Mouse (Mus musculus): ENCODE data around the gene Morc1. TPM values are rescaled to one million over a fixed set of nuclear protein-coding genes. Genes with fewer than 3 reads are reported as not detected.

Gene Morc1
- polyA plus RNA-seq (2015; fragmentation: Nextera tagmentation; extraction: Ambion mirVana): not detected in 2 replicates

GRCm38 (mm10) chr16:48431027-48431426 is at the start of gene Morc1:
TSS of gene Morc1 (plus strand) at chr16:48431237.
- no peaks in the 10 kb centered on the region for H3K9me3 ChIP-seq
- H3K27ac ChIP-seq: no peak within 1 kb of the TSS
- WGBS: 95% methylated on average over 15 of the region's 15 CpGs
- H3K9ac ChIP-seq (replicated peaks): no peak within 1 kb of the TSS
- no peaks in the 10 kb centered on the region for H3K36me3 ChIP-seq
- no peak within 1 kb of the TSS for H3K4me3 ChIP-seq (replicated peaks)
- no peak within 1 kb of the TSS for H3K4me2 ChIP-seq (replicated peaks)
- no peaks in the 10 kb centered on the region for H3K27me3 ChIP-seq
- no peaks in the 10 kb centered on the region for H3K4me1 ChIP-seq (replicated peaks)
- no peak for ATAC-seq

DNA sequence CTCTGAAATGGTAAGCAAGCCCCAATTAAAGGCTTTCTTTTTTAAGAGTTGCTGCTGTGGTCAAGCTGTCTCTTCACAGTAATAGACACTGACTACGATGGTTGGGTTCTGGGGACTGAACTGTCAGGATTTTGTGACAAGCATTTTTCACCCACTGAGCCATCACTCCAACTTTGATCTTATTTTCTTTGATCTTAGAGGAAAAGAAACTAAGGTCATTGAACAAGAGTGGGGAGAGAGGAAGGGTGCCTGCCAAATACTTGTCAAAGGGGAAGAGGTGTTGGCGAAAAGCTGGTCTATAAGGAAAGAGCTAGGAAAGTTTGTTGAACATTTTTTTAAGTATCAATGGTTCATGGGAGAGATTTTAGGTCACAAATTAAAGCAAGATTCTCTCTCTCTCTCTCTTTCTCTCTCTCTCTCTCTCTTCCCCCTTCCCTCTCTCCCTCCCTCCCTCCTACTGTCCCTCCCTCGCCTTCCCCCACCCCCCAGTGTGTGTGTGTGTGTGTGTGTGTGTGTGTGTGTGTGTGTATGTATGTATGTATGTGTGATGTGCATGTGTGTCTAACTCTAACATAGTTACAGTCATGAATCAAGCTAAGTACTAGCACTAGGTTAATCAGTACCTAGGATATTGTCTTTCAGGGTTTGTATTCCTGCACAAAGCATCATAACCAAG is 47.3 kb upstream of the Morc1 start:
- WGBS: 78% methylated on average over 2 of the region's 3 CpGs
- ATAC-seq: no peak
- no peaks in the 10 kb centered on the region for H3K27me3 ChIP-seq
- no peak overlapping the region for H3K9ac ChIP-seq (replicated peaks)
- no peaks in the 10 kb centered on the region for H3K9me3 ChIP-seq
- H3K4me2 ChIP-seq (replicated peaks): no peak overlapping the region
- H3K36me3 ChIP-seq: no peaks in the 10 kb centered on the region
- H3K27ac ChIP-seq: no peak overlapping the region
- no peak overlapping the region for H3K4me3 ChIP-seq (replicated peaks)
- H3K4me1 ChIP-seq (replicated peaks): no peaks in the 10 kb centered on the region

GRCm38 (mm10) chr16:48386982-48387381 is 44.1 kb upstream of the Morc1 start:
- no peaks in the 10 kb centered on the region for H3K9me3 ChIP-seq
- no peak overlapping the region for H3K4me3 ChIP-seq (replicated peaks)
- no peak overlapping the region for H3K4me2 ChIP-seq (replicated peaks)
- no peak overlapping the region for H3K9ac ChIP-seq (replicated peaks)
- no peaks in the 10 kb centered on the region for H3K36me3 ChIP-seq
- no peaks in the 10 kb centered on the region for H3K4me1 ChIP-seq (replicated peaks)
- ATAC-seq: no peak
- no peak overlapping the region for H3K27ac ChIP-seq
- no peaks in the 10 kb centered on the region for H3K27me3 ChIP-seq
- WGBS: 82% methylated on average over 2 of the region's 2 CpGs

DNA sequence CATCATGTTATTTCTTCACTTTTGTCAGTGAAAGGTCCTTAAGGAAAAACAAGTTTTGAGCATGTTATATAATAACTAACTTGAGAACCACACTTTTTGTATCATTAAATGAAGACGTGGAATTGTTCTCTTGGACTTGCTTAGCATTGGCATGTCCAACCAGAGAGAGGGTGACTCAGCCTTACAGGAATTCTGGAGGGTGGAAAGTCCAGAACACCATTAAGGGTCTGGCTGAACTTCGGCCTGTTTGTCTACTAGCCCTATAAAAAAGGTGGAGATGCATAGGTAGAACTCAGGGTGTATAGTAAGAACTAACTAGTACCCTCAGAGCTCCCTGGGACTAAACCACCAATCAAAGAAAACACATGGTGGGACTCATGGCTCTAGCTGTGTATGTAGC is 35.8 kb upstream of the Morc1 start:
- H3K4me2 ChIP-seq (replicated peaks): no peak overlapping the region
- ATAC-seq: no peak
- 85% methylated on average over 2 of the region's 2 CpGs for WGBS

GRCm38 (mm10) chr16:48402963-48403362 is 28.1 kb upstream of the Morc1 start:
- no peak overlapping the region for H3K27ac ChIP-seq
- H3K27me3 ChIP-seq: no peaks in the 10 kb centered on the region
- no peak for ATAC-seq
- H3K9me3 ChIP-seq: no peaks in the 10 kb centered on the region
- no peaks in the 10 kb centered on the region for H3K36me3 ChIP-seq
- H3K4me2 ChIP-seq (replicated peaks): no peak overlapping the region
- no peak overlapping the region for H3K4me3 ChIP-seq (replicated peaks)
- H3K4me1 ChIP-seq (replicated peaks): no peaks in the 10 kb centered on the region
- 81% methylated on average over 4 of the region's 4 CpGs for WGBS
- H3K9ac ChIP-seq (replicated peaks): no peak overlapping the region

More for the DNA sequence above, 35.8 kb upstream of the Morc1 start:
- Histone ChIP-seq H3K4me1 (replicated peaks) (no peaks in the 10 kb centered on the region), H3K36me3 (no peaks in the 10 kb centered on the region), H3K27me3 (no peaks in the 10 kb centered on the region), H3K9ac (replicated peaks) (no peak overlapping the region), H3K9me3 (no peaks in the 10 kb centered on the region), H3K27ac (no peak overlapping the region), H3K4me3 (replicated peaks) (no peak overlapping the region)

DNA sequence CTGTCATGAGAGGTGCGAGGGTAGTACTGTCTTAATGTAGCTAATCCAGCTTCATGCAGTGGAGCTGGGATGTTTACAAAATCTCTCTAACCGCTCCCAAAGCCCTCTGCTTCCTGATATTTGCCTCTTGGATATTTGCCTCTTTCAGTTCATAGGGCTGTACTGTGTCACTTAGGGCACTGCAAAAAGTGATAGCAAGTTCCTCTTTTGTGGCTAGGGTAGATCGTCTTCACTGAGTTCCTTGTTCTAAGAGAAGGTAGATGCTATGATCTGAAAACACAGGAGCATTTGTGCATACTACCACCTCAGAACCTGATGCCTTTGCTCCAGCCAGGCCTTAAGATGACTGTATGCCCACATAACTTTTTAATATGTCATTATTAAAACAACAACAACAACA is 27.6 kb upstream of the Morc1 start:
- H3K4me2 ChIP-seq (replicated peaks): no peak overlapping the region
- no peak overlapping the region for H3K27ac ChIP-seq
- no peaks in the 10 kb centered on the region for H3K36me3 ChIP-seq
- no peak overlapping the region for H3K9ac ChIP-seq (replicated peaks)
- no peak overlapping the region for H3K4me3 ChIP-seq (replicated peaks)
- no peaks in the 10 kb centered on the region for H3K27me3 ChIP-seq
- ATAC-seq: no peak
- 93% methylated on average over 3 of the region's 3 CpGs for WGBS
- H3K4me1 ChIP-seq (replicated peaks): no peaks in the 10 kb centered on the region
- no peaks in the 10 kb centered on the region for H3K9me3 ChIP-seq

DNA sequence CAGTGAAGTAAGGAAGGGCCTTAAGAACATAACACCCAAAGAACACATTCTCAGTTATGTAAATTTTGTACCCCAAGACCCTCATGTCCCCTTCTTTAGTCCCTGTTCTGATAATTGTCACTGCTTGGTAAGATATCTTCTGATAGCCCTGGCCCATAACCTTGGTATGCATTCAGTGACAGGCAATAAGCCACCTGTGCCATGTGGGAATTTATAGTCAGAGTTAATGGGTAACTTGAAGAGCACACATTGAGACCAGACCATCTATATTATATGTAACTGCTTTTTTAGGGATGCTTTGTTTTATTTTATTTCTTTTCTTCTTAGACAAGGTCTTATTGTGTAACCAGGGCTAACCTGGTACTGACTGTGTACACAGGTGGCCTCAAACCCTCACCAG is 27.0 kb upstream of the Morc1 start:
- Histone ChIP-seq H3K9me3 (no peaks in the 10 kb centered on the region), H3K27ac (no peak overlapping the region), H3K4me2 (replicated peaks) (no peak overlapping the region), H3K9ac (replicated peaks) (no peak overlapping the region), H3K36me3 (no peaks in the 10 kb centered on the region), H3K4me3 (replicated peaks) (no peak overlapping the region), H3K27me3 (no peaks in the 10 kb centered on the region), H3K4me1 (replicated peaks) (no peaks in the 10 kb centered on the region)
- no peak for ATAC-seq

- Histone ChIP-seq H3K4me2 (replicated peaks) (no peak overlapping the region), H3K9ac (replicated peaks) (no peak overlapping the region), H3K27ac (no peak overlapping the region), H3K4me1 (replicated peaks) (no peaks in the 10 kb centered on the region), H3K27me3 (no peaks in the 10 kb centered on the region), H3K9me3 (no peaks in the 10 kb centered on the region), H3K4me3 (replicated peaks) (no peak overlapping the region), H3K36me3 (no peaks in the 10 kb centered on the region)
- ATAC-seq: no peak
- 42% methylated on average over 10 of the region's 10 CpGs for WGBS
Observed at GRCm38 (mm10) chr16:48405674-48406403, 25.2 kb upstream of the Morc1 start.

- Histone ChIP-seq H3K27me3 (no peaks in the 10 kb centered on the region), H3K9ac (replicated peaks) (no peak overlapping the region), H3K36me3 (no peaks in the 10 kb centered on the region), H3K4me3 (replicated peaks) (no peak overlapping the region), H3K4me2 (replicated peaks) (no peak overlapping the region), H3K9me3 (no peaks in the 10 kb centered on the region), H3K27ac (no peak overlapping the region), H3K4me1 (replicated peaks) (no peaks in the 10 kb centered on the region)
- WGBS: 79% methylated on average over 7 of the region's 7 CpGs
- ATAC-seq: no peak
Observed at GRCm38 (mm10) chr16:48409580-48409979, 21.5 kb upstream of the Morc1 start.

GRCm38 (mm10) chr16:48410125-48410524 is 20.9 kb upstream of the Morc1 start:
- Histone ChIP-seq H3K4me3 (replicated peaks) (no peak overlapping the region), H3K9me3 (no peaks in the 10 kb centered on the region), H3K36me3 (no peaks in the 10 kb centered on the region), H3K27ac (no peak overlapping the region), H3K27me3 (no peaks in the 10 kb centered on the region), H3K4me2 (replicated peaks) (no peak overlapping the region), H3K4me1 (replicated peaks) (no peaks in the 10 kb centered on the region), H3K9ac (replicated peaks) (no peak overlapping the region)
- ATAC-seq: no peak
- WGBS: 77% methylated on average over 3 of the region's 3 CpGs

- no peak within 1 kb of the TSS for H3K9ac ChIP-seq (replicated peaks)
- H3K4me2 ChIP-seq (replicated peaks): no peak within 1 kb of the TSS
- 97% methylated on average over 1 of the region's 1 CpGs for WGBS
- no peak within 1 kb of the TSS for H3K27ac ChIP-seq
- H3K9me3 ChIP-seq: no peaks in the 10 kb centered on the region
- no peak for ATAC-seq
- H3K27me3 ChIP-seq: no peaks in the 10 kb centered on the region
- no peaks in the 10 kb centered on the region for H3K36me3 ChIP-seq
- no peak within 1 kb of the TSS for H3K4me3 ChIP-seq (replicated peaks)
- no peaks in the 10 kb centered on the region for H3K4me1 ChIP-seq (replicated peaks)
Observed at GRCm38 (mm10) chr16:48412246-48412645, 18.8 kb upstream of the Morc1 start, which contains the start of gene Gm5485. TSS of gene Gm5485 (minus strand) at chr16:48412416.

DNA sequence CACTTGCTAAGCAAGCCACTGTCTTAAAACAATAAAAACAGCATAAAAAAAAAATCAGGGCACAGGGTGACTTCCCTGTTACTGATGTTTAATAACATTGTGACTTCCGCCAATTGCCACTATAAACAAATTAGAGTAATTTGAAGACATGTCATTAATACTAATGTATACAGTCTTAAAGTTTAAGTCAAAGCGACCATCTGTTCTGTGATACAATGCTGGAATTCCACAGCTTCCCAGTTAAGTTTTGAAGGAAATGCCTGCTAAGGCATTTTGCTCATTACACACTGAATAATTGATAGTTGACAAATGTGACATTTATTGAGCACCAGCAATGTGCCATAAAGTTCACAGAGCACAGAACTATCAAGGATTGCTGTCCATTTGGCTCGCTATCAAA is 12.5 kb upstream of the Morc1 start:
- no peak for ATAC-seq
- no peaks in the 10 kb centered on the region for H3K27me3 ChIP-seq
- H3K27ac ChIP-seq: no peak overlapping the region
- WGBS: 88% methylated on average over 3 of the region's 3 CpGs
- H3K4me2 ChIP-seq (replicated peaks): no peak overlapping the region
- no peaks in the 10 kb centered on the region for H3K36me3 ChIP-seq
- no peak overlapping the region for H3K4me3 ChIP-seq (replicated peaks)
- H3K9ac ChIP-seq (replicated peaks): no peak overlapping the region
- no peaks in the 10 kb centered on the region for H3K4me1 ChIP-seq (replicated peaks)
- H3K9me3 ChIP-seq: no peaks in the 10 kb centered on the region
